Mouse (Mus musculus): ENCODE measurements around the gene Rhd. TPM values are rescaled to one million over a fixed set of nuclear protein-coding genes. Genes with fewer than 3 reads are reported as not detected.
"Not testable (repeated sequence)": the region's sequence is repeated elsewhere in the genome, so short reads cannot be mapped to it uniquely, and the experiment has no call there.

Rhd gene
- total RNA-seq, 2 experiments from 2014 or later: 0.20 to 0.39 TPM

- DNase-seq: no peak
- intact Hi-C loops (cut with DNase I; ENCODE audit: low total_unique reads): loop anchor here (5.0 kb wide), 2 partner anchors 92 to 342 kb away; no protein-coding TSS in a partner anchor
Measured at GRCm38 (mm10) chr4:134884364-134884763, 20.0 kb downstream of the Rhd start.

GRCm38 (mm10) chr4:134892096-134892495 lies 27.8 kb downstream of the Rhd start:
- intact Hi-C loops (cut with DNase I; ENCODE audit: low total_unique reads): no loop called here
- peak; percentile 58 for DNase-seq

- intact Hi-C loops (cut with DNase I; ENCODE audit: low total_unique reads): no loop called here
Measured at GRCm38 (mm10) chr4:134897256-134897655, 32.9 kb downstream of the Rhd start.

GRCm38 (mm10) chr4:134901126-134901525 lies 36.8 kb downstream of the Rhd start:
- DNase-seq: no peak
- intact Hi-C loops (cut with DNase I; ENCODE audit: low total_unique reads): no loop called here

More at GRCm38 (mm10) chr4:134897256-134897655, 32.9 kb downstream of the Rhd start:
- DNase-seq: no peak

- no peak for DNase-seq
- intact Hi-C loops (cut with DNase I; ENCODE audit: low total_unique reads): no loop called here
Measured at GRCm38 (mm10) chr4:134903046-134903445, 38.7 kb downstream of the Rhd start.

- intact Hi-C loops (cut with DNase I; ENCODE audit: low total_unique reads); DNase-seq: not testable (repeated sequence)
Measured at GRCm38 (mm10) chr4:134911406-134911805, 47.1 kb downstream of the Rhd start.

- intact Hi-C loops (cut with DNase I; ENCODE audit: low total_unique reads): no loop called here
- peak; percentile 72 for DNase-seq
Measured at GRCm38 (mm10) chr4:134913413-134913812, 49.1 kb downstream of the Rhd start.

GRCm38 (mm10) chr4:134914122-134914863 lies 50.0 kb downstream of the Rhd start:
- no peak for DNase-seq

GRCm38 (mm10) chr4:134914864-134915209 lies 50.5 kb downstream of the Rhd start, which contains the start of gene Tmem50a:
Gene Tmem50a (minus strand): TSS chr4:134915024.
- peak; percentile 95 for DNase-seq
- intact Hi-C loops (cut with DNase I; ENCODE audit: low total_unique reads): no loop called here

More at GRCm38 (mm10) chr4:134914122-134914863, 50.0 kb downstream of the Rhd start:
- intact Hi-C loops (cut with DNase I; ENCODE audit: low total_unique reads): no loop called here

- no peak for DNase-seq
Measured at GRCm38 (mm10) chr4:134915223-134916050, 51.1 kb downstream of the Rhd start.

GRCm38 (mm10) chr4:134917194-134917593 lies 52.9 kb downstream of the Rhd start:
- no peak for DNase-seq
- intact Hi-C loops (cut with DNase I; ENCODE audit: low total_unique reads): no loop called here

More at GRCm38 (mm10) chr4:134915223-134916050, 51.1 kb downstream of the Rhd start:
- intact Hi-C loops (cut with DNase I; ENCODE audit: low total_unique reads): no loop called here

GRCm38 (mm10) chr4:134918381-134918780 lies 54.0 kb downstream of the Rhd start:
- DNase-seq: peak; percentile 53
- intact Hi-C loops (cut with DNase I; ENCODE audit: low total_unique reads): no loop called here

- DNase-seq: no peak
- intact Hi-C loops (cut with DNase I; ENCODE audit: low total_unique reads): no loop called here
Measured at GRCm38 (mm10) chr4:134919733-134920540, 55.6 kb downstream of the Rhd start.

GRCm38 (mm10) chr4:134920631-134921030 lies 56.3 kb downstream of the Rhd start:
- DNase-seq: no peak
- intact Hi-C loops (cut with DNase I; ENCODE audit: low total_unique reads): no loop called here

GRCm38 (mm10) chr4:134921703-134922102 lies 57.4 kb downstream of the Rhd start:
- no peak for DNase-seq
- intact Hi-C loops (cut with DNase I; ENCODE audit: low total_unique reads): no loop called here

- no peak for DNase-seq
- intact Hi-C loops (cut with DNase I; ENCODE audit: low total_unique reads): no loop called here
Measured at GRCm38 (mm10) chr4:134922111-134922924, 58.0 kb downstream of the Rhd start.

GRCm38 (mm10) chr4:134922925-134923244 lies 58.5 kb downstream of the Rhd start:
- peak; percentile 75 for DNase-seq
- intact Hi-C loops (cut with DNase I; ENCODE audit: low total_unique reads): no loop called here

- peak; percentile 99 for DNase-seq
- intact Hi-C loops (cut with DNase I; ENCODE audit: low total_unique reads): no loop called here
Measured at GRCm38 (mm10) chr4:134923258-134924018, 59.1 kb downstream of the Rhd start, which contains the start of gene Rsrp1. Gene Rsrp1 (plus strand): TSS chr4:134923592.
